14 mouse cellular contexts compared by ENCODE assay signal in genomic region chr4:82248961-82249360, GRCm38 (mm10).
DNase-seq lines count a peak whose midpoint lies in the region; ATAC-seq and TF ChIP-seq lines count a peak whose summit lies in the region.
"Had no signal": no experiment of that assay in that cellular context is flagged by ENCODE, and none has a peak within 500 bp of the region (broad histone marks: within the 10 kb centered on the region; RNA-seq: fewer than 3 reads in every experiment).

No protein-coding gene starts in this region.

- 86% methylated on average over 1 of the region's 1 CpGs for WGBS in hindbrain, embryonic 14.5 days
- 88% methylated on average over 1 of the region's 1 CpGs for WGBS in hindbrain, postnatal 0 days
- 66% methylated on average over 1 of the region's 1 CpGs for WGBS in lung, embryonic 15.5 days
- WGBS in stomach, embryonic 16.5 days = 72% methylated on average over 1 of the region's 1 CpGs
- 72% methylated on average over 1 of the region's 1 CpGs for WGBS in midbrain, embryonic 11.5 days

- H3K9ac ChIP-seq in hindbrain, embryonic 14.5 days = no peak overlapping the region
- H3K9ac ChIP-seq in hindbrain, postnatal 0 days (replicated peaks; ENCODE audit: low read length) = no peak overlapping the region
- no peak overlapping the region for H3K9ac ChIP-seq in lung, embryonic 15.5 days
- peak overlapping the region; percentile 39; the same call in 1 of the 2 replicates for H3K9ac ChIP-seq in stomach, embryonic 16.5 days (ENCODE audit: low read length)
- H3K9ac ChIP-seq in midbrain, embryonic 11.5 days (ENCODE audit: low read length) = no peak overlapping the region
- H3K9ac ChIP-seq: midbrain, embryonic 13.5 days; neural tube, embryonic 12.5 days had no signal

- DNase-seq in hindbrain, embryonic 14.5 days (ENCODE audit: low spot score) = no peak
- no peak for DNase-seq in hindbrain, postnatal 0 days (ENCODE audit: low spot score)
- DNase-seq in lung, postnatal 10 days = no peak
- no peak for DNase-seq in midbrain, embryonic 11.5 days (ENCODE audit: low spot score, missing footprints)
- DNase-seq: kidney, adult 11 months; lung, adult 18-20 months; thymus, postnatal 36 days had no signal

- no peak overlapping the region for H3K4me2 ChIP-seq in hindbrain, embryonic 14.5 days (replicated peaks)
- H3K4me2 ChIP-seq in hindbrain, postnatal 0 days (ENCODE audit: low read depth, low read length) = no peak overlapping the region
- no peak overlapping the region for H3K4me2 ChIP-seq in lung, embryonic 15.5 days
- H3K4me2 ChIP-seq in stomach, embryonic 16.5 days (ENCODE audit: low read depth, low read length) = 0 out of 2 replicates have a peak overlapping the region, but pooled peaks have one; percentile 19
- no peak overlapping the region for H3K4me2 ChIP-seq in midbrain, embryonic 11.5 days
- H3K4me2 ChIP-seq: midbrain, embryonic 13.5 days; neural tube, embryonic 12.5 days had no signal

- no peaks in the 10 kb centered on the region for H3K36me3 ChIP-seq in hindbrain, embryonic 14.5 days (replicated peaks; ENCODE audit: control insufficient read depth, insufficient read depth)
- no peaks in the 10 kb centered on the region for H3K36me3 ChIP-seq in hindbrain, postnatal 0 days (ENCODE audit: insufficient read depth, low read length)
- H3K36me3 ChIP-seq in lung, embryonic 15.5 days = no peaks in the 10 kb centered on the region
- H3K36me3 ChIP-seq in stomach, embryonic 16.5 days (ENCODE audit: control insufficient read depth, insufficient read depth, low read length) = no peaks in the 10 kb centered on the region
- no peaks in the 10 kb centered on the region for H3K36me3 ChIP-seq in midbrain, embryonic 11.5 days (ENCODE audit: control insufficient read depth, insufficient read depth, low read length)
- H3K36me3 ChIP-seq: forebrain, embryonic 10.5 days; midbrain, embryonic 13.5 days; neural tube, embryonic 12.5 days had no signal

- no peak for TF ChIP-seq CTCF in hindbrain, postnatal 0 days (IDR thresholded peaks at IDR 0.05; ENCODE audit: low read depth)
- TF ChIP-seq CTCF in embryonic fibroblast, embryonic 13.5 days (IDR thresholded peaks at IDR 0.05; ENCODE audit: borderline replicate concordance, insufficient read depth, low read length) = no peak

- H3K27ac ChIP-seq in hindbrain, embryonic 14.5 days = 0 out of 2 replicates have a peak overlapping the region, but pooled peaks have one; percentile 43
- no peak overlapping the region for H3K27ac ChIP-seq in hindbrain, postnatal 0 days
- H3K27ac ChIP-seq in lung, embryonic 15.5 days = peak overlapping the region; percentile 98
- peak overlapping the region; percentile 97 for H3K27ac ChIP-seq in embryonic fibroblast, embryonic 13.5 days (ENCODE audit: insufficient read depth, low read length)
- H3K27ac ChIP-seq in stomach, embryonic 16.5 days (ENCODE audit: low read length) = peak overlapping the region; percentile 96
- no peak overlapping the region for H3K27ac ChIP-seq in midbrain, embryonic 11.5 days (ENCODE audit: low read depth, low read length)
- H3K27ac ChIP-seq: forebrain, embryonic 10.5 days; midbrain, embryonic 13.5 days; neural tube, embryonic 12.5 days had no signal

- H3K9me3 ChIP-seq in hindbrain, embryonic 14.5 days (ENCODE audit: control insufficient read depth, low read length) = no peaks in the 10 kb centered on the region
- no peaks in the 10 kb centered on the region for H3K9me3 ChIP-seq in hindbrain, postnatal 0 days (ENCODE audit: low read length)
- H3K9me3 ChIP-seq in lung, embryonic 15.5 days = no peaks in the 10 kb centered on the region
- H3K9me3 ChIP-seq in stomach, embryonic 16.5 days (replicated peaks; ENCODE audit: control insufficient read depth, low read length) = 0 out of 2 replicates have a peak, but pooled peaks cover 3% of the 10 kb centered on the region
- H3K9me3 ChIP-seq in midbrain, embryonic 11.5 days (ENCODE audit: control insufficient read depth, low read length) = no peaks in the 10 kb centered on the region
- H3K9me3 ChIP-seq: forebrain, embryonic 10.5 days; midbrain, embryonic 13.5 days; neural tube, embryonic 12.5 days had no signal

- H3K4me1 ChIP-seq in hindbrain, embryonic 14.5 days (replicated peaks; ENCODE audit: control insufficient read depth, insufficient read depth, low read length) = peaks cover 7% of the 10 kb centered on the region; the same call in 1 of the 2 replicates
- no peaks in the 10 kb centered on the region for H3K4me1 ChIP-seq in hindbrain, postnatal 0 days (ENCODE audit: insufficient read depth, low read length)
- peaks cover 28% of the 10 kb centered on the region for H3K4me1 ChIP-seq in lung, embryonic 15.5 days
- H3K4me1 ChIP-seq in embryonic fibroblast, embryonic 13.5 days (ENCODE audit: control insufficient read depth, insufficient read depth, low read length) = peaks cover 13% of the 10 kb centered on the region
- peaks cover 8% of the 10 kb centered on the region for H3K4me1 ChIP-seq in stomach, embryonic 16.5 days (ENCODE audit: control insufficient read depth, insufficient read depth, low read length)
- no peaks in the 10 kb centered on the region for H3K4me1 ChIP-seq in midbrain, embryonic 11.5 days (ENCODE audit: control insufficient read depth, insufficient read depth, low read length)
- H3K4me1 ChIP-seq: forebrain, embryonic 10.5 days; midbrain, embryonic 13.5 days; neural tube, embryonic 12.5 days had no signal

- TF ChIP-seq POLR2A in embryonic fibroblast, embryonic 13.5 days (IDR thresholded peaks at IDR 0.05; ENCODE audit: low read depth, low read length) = no peak

- ATAC-seq in hindbrain, embryonic 14.5 days (ENCODE audit: low FRiP score) = no peak
- no peak for ATAC-seq in hindbrain, postnatal 0 days
- ATAC-seq in lung, embryonic 15.5 days (ENCODE audit: borderline replicate concordance, extremely low read depth, low FRiP score, low TSS enrichment) = no peak
- no peak for ATAC-seq in stomach, embryonic 16.5 days (ENCODE audit: insufficient read depth, low FRiP score)
- ATAC-seq in midbrain, embryonic 11.5 days (ENCODE audit: low FRiP score) = no peak
- ATAC-seq: midbrain, embryonic 13.5 days had no signal

- H3K27me3 ChIP-seq in hindbrain, embryonic 14.5 days (ENCODE audit: control insufficient read depth, insufficient read depth, low read length) = no peaks in the 10 kb centered on the region
- H3K27me3 ChIP-seq in hindbrain, postnatal 0 days (ENCODE audit: insufficient read depth, low read length) = no peaks in the 10 kb centered on the region
- H3K27me3 ChIP-seq in lung, embryonic 15.5 days = no peaks in the 10 kb centered on the region
- H3K27me3 ChIP-seq in stomach, embryonic 16.5 days (ENCODE audit: control insufficient read depth, insufficient read depth, low read length) = no peaks in the 10 kb centered on the region
- no peaks in the 10 kb centered on the region for H3K27me3 ChIP-seq in midbrain, embryonic 11.5 days (ENCODE audit: control insufficient read depth, insufficient read depth, low read length)
- H3K27me3 ChIP-seq: CH12.LX; midbrain, embryonic 13.5 days; neural tube, embryonic 12.5 days had no signal

- no peak overlapping the region for H3K4me3 ChIP-seq in hindbrain, embryonic 14.5 days (replicated peaks; ENCODE audit: low read length)
- H3K4me3 ChIP-seq in hindbrain, postnatal 0 days (ENCODE audit: low read length) = no peak overlapping the region
- H3K4me3 ChIP-seq in lung, embryonic 15.5 days = no peak overlapping the region
- H3K4me3 ChIP-seq in embryonic fibroblast, embryonic 13.5 days (ENCODE audit: insufficient read depth, low read length) = no peak overlapping the region
- H3K4me3 ChIP-seq in stomach, embryonic 16.5 days (replicated peaks; ENCODE audit: low read length) = no peak overlapping the region
- H3K4me3 ChIP-seq in midbrain, embryonic 11.5 days (ENCODE audit: low read depth, low read length) = no peak overlapping the region
- H3K4me3 ChIP-seq: forebrain, embryonic 10.5 days; midbrain, embryonic 13.5 days; neural tube, embryonic 12.5 days had no signal

Comparison
In these comparisons a context has a peak if more than half of its experiments do, and no peak if none do; other contexts are left out.
1. H3K27ac ChIP-seq: peak in hindbrain, embryonic 14.5 days (single experiment), lung, embryonic 15.5 days (single experiment), embryonic fibroblast, embryonic 13.5 days (single experiment) and stomach, embryonic 16.5 days (single experiment); none in hindbrain, postnatal 0 days (single experiment) and midbrain, embryonic 11.5 days (single experiment).